Mouse (Mus musculus): ENCODE data around the gene Phactr1. TPM values are rescaled to one million over a fixed set of nuclear protein-coding genes. Genes with fewer than 3 reads are reported as not detected.
"Not testable (repeated sequence)": the region's sequence is repeated elsewhere in the genome, so short reads cannot be mapped to it uniquely, and the experiment has no call there.

Phactr1 gene
- total RNA-seq, 2 experiments from 2014 or later: 250 to 265 TPM

DNA sequence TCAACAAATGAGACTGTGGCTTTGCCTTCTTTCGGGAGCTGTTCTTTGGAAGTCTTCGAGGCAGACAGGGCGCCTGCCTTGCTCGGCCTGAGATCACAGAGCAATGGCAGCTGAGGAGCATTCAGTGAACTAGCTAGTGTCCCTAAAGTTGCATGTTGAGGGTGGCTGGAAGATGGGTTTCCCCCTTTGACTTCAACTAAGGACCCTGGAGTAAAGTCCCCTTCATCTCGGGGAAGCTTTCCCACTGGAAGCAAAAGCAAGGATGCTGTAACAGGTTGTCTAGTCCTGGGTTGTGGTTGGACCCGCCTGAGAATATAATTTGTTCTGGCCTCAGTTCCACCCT, 235.4 kb downstream of the Phactr1 start:
- DNase-seq: no peak
- intact Hi-C loops (cut with DNase I): no loop called here

- intact Hi-C loops (cut with DNase I): no loop called here
- DNase-seq: peak; percentile 59
These were observed 236.0 kb downstream of the Phactr1 start for GRCm38 (mm10) chr13:42916194-42917033.

GRCm38 (mm10) chr13:42917251-42917650, 236.8 kb downstream of the Phactr1 start:
- intact Hi-C loops (cut with DNase I): no loop called here
- DNase-seq: peak; percentile 79

DNA sequence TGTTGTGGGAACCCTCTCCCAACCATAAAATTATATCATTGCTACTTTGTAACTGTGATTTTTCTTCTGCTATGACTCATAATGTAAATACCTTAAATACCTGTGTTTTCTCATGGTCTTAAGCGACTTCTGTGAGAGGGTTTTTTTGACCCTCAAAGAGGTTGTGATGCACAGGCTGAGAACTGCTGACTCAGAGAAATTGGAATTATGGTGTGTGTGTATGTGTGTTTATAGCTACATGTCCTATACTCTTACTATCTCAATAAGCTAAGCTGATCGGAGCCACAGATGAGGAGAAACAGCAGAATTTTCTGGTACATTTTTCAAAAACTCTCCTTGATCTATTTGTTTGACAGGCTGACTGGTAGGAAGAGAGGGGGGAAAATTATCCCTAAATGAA, 239.6 kb downstream of the Phactr1 start:
- DNase-seq: no peak
- intact Hi-C loops (cut with DNase I): no loop called here

GRCm38 (mm10) chr13:42921769-42922450, 241.5 kb downstream of the Phactr1 start:
- DNase-seq: no peak
- intact Hi-C loops (cut with DNase I): no loop called here

DNA sequence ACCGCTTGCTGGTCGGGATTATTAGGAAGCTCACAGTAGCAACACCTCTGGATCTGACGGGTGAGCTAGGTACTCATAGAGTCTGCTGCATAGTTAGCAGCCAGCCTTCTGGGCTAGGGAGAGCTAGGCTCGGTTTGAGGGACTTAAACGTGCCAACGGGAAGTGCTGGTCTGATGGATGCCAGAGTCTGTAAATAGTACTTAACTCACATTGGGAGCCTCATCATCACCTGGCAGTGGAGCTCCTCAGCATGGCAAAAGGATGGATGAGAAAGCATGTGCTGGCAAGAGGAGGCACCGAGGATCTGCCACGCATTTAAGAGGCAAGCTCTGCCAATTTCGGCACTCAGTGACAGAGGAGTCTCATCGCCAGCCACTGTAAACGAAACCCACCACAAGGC, 247.4 kb downstream of the Phactr1 start:
- intact Hi-C loops (cut with DNase I): no loop called here
- DNase-seq: no peak

- intact Hi-C loops (cut with DNase I): no loop called here
- no peak for DNase-seq
These were observed 249.3 kb downstream of the Phactr1 start for GRCm38 (mm10) chr13:42929529-42930235.

- intact Hi-C loops (cut with DNase I): no loop called here
- DNase-seq: no peak
These were observed 251.6 kb downstream of the Phactr1 start for GRCm38 (mm10) chr13:42932046-42932445.

GRCm38 (mm10) chr13:42934538-42935126, 254.2 kb downstream of the Phactr1 start:
- intact Hi-C loops (cut with DNase I): no loop called here
- DNase-seq: peak; percentile 8

DNA sequence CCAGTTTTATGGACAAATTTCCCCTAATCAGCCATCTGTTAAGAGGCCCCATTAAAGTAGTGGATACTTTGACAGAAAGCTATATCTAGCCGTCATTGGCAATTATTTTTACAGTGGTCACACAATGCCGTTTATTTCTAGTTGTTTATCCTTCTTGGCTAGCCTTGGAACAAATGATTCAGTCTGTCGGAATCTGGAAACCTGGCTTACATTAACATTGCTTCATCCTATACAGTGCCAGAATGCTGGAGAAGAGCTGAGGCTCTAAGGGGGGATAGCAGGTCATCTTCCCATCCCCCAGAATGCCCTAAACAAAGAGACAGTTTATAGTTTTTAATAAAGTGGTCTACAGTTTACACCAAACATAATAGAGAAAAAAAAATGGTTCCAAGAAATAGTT, 257.4 kb downstream of the Phactr1 start:
- no peak for DNase-seq
- intact Hi-C loops (cut with DNase I): no loop called here

- no peak for DNase-seq
- intact Hi-C loops (cut with DNase I): no loop called here
These were observed 257.9 kb downstream of the Phactr1 start for GRCm38 (mm10) chr13:42938346-42938745.

DNA sequence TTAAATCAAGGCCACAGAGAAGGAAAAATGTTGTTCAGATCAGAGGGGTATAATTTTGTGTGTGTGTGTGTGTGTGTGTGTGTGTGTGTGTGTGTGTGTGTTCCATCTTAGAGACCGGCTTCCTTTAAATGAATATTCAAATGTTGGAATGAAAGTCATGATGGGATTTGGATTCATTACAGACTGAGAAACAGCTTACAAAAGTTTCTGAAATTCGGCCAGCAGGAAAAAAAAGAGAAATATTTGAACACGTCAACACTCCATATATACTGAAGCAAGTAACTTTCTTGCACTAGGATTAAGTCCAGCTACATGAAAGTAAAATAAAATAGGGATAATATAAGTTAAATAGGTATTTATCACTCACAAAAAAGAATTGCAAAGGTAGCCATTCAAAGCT, 259.8 kb downstream of the Phactr1 start:
- intact Hi-C loops (cut with DNase I): no loop called here
- DNase-seq: no peak

DNA sequence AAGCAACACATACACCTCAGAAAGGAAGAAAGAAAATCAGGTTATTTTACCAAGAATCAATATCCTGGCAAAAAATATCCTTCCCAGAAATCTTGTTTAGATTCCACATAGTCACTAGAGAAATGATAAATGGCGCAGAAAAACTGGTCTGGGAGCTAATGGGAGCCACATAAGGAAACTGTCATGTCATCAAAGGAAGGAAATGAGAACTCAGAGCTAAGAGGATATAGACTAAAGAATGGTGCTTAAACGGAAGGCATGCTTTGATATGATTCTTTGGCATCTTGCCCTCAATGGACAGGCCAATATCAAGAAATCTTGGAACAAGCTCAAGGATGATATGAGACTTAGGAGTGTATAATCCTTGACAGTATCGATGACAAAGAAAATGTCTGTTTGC, 263.7 kb downstream of the Phactr1 start:
- DNase-seq: no peak
- intact Hi-C loops (cut with DNase I): no loop called here

DNA sequence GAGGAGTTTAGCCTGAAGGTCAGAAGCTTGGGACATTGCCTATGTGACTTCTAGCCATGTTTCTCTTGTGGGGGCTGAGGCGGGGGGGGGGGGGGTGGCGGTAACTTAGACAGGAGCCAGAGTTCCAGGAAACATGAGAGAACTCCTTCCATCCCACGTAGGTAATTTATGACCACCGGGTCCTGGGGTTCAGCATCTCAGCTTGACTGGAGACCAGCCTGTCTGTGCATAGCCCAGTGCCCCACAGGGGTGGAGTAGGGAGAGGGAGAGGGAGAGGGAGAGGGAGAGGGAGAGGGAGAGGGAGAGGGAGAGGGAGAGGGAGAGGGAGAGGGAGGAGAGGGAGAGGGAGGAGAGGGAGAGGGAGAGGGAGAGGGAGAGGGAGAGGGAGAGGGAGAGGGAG, 264.8 kb downstream of the Phactr1 start:
- DNase-seq; intact Hi-C loops (cut with DNase I): not testable (repeated sequence)

DNA sequence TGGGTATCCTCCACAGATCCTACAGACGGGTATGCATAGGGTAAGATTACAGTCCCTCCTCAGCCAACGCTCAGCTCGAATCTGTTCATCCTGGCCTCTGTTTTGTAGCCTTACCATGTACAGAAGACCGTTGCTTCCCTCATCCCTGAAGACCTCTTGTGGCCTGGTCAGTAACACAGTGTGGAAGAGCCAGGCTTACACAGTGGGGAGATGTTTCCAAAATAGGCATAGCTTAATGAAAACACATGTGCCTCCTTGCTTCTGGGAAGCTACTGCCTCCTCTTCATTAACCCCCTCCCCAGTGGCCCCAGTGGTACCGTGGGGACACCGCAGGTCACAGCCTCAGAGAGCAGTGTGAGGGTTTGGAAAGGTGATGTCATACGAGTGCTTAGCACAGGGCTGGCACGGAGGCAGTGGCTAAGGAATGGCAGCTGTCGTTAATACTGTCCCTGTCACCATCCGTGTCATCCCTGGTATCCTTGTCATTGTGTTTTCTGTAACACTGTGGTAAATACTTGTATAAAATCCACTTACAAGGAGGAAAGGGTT, 268.4 kb downstream of the Phactr1 start:
- intact Hi-C loops (cut with DNase I): no loop called here
- DNase-seq: no peak

GRCm38 (mm10) chr13:42949336-42949735, 268.9 kb downstream of the Phactr1 start:
- no peak for DNase-seq
- intact Hi-C loops (cut with DNase I): no loop called here

GRCm38 (mm10) chr13:42950056-42950455, 269.6 kb downstream of the Phactr1 start:
- intact Hi-C loops (cut with DNase I): no loop called here
- DNase-seq: no peak

DNA sequence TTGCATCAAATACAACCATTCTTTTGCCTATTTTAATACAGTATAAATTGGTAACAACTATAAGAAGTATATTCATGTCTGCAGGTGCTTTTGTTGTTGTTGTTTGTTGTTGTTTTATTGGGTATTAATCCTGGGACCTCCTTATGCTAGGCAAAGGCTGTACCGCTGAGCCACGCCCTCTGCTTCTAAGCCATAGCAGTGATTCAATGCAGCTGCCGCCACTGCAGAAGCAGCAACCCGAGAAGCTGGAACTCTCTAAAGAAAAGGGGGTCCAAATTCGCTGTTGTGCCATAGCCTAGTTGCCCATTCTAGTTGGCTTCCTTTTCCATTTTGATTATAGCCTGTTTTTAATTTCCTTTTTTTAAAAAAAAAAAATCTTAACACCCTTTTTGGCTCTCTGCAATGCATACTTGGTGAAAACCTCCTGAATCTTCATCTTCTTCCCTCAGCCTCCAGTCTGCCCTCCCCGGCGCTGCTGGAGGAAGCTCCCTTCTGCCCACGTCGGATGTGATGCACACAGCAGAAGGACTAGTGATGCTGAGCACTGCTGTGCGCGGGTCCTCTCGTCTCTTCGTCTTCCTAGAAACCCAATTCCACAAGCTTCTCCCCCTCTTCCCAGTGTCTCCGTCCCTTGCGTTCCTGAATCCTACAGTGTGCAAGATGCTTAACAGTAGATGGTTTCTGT, 271.8 kb downstream of the Phactr1 start:
- no peak for DNase-seq
- intact Hi-C loops (cut with DNase I): no loop called here

GRCm38 (mm10) chr13:42953071-42953470, 272.6 kb downstream of the Phactr1 start:
- intact Hi-C loops (cut with DNase I): no loop called here
- no peak for DNase-seq

DNA sequence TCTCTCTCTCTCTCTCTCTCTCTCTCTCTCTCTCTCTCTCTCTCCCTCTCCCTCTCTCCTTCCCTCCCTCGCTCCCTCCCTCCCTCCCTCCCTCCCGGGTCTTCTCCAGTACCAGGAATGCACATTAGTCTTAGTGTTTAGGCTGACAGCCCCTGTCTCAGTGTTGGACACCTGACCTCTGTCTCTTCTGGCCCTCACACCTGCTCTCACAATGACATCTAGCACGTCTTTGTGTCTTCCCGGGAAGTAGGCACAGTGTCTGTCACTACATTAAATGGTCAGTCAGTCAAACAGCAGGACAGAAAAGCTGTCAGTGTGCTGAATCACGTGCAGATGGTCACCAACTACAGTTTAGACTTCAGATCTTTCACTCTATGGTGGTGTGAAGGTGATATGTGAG, 273.7 kb downstream of the Phactr1 start:
- DNase-seq: no peak
- intact Hi-C loops (cut with DNase I): no loop called here
